Mouse (Mus musculus): Measurements from ENCODE around the gene Dnajb3. TPM values are rescaled to one million over a fixed set of nuclear protein-coding genes. Genes with fewer than 3 reads are reported as not detected.
A peak's percentile ranks its signal among the peaks of the same experiment; 100 is the strongest.

Dnajb3 gene
- polyA plus RNA-seq, 1 experiment from 2014 or later, result 8.5 TPM

DNA sequence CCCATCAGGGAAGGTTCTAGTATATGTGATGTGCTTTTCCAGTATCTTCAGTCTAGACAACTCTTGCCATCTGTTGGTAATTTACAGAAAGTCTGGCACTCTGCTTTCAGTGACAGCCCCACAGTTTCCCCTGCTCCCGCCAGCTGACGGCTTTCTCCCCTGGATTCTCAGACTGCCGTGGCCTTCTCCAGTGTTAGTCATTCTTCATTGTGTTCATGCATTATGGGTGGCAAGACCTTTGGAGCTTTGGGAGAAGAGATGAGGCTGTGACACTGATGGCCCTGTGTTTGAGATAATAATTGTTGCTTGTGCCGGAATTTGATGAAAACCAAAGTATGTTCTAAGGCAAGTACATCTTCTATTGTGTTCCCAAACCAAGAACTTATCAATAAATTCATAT lies 13.0 kb upstream of the Dnajb3 start:
- no peaks in the 10 kb centered on the region for H3K36me3 ChIP-seq (replicated peaks)
- WGBS, result 53% methylated on average over 4 of the region's 4 CpGs
- no peaks in the 10 kb centered on the region for H3K27me3 ChIP-seq (ENCODE audit: poor library complexity, severe bottlenecking)
- H3K9me3 ChIP-seq, result peaks cover 26% of the 10 kb centered on the region
- H3K4me1 ChIP-seq, result no peaks in the 10 kb centered on the region
- DNase-seq (ENCODE audit: extremely low spot score, low spot score), result peak; percentile 20
- H3K4me3 ChIP-seq, result no peak overlapping the region
- H3K27ac ChIP-seq, result no peak overlapping the region

DNA sequence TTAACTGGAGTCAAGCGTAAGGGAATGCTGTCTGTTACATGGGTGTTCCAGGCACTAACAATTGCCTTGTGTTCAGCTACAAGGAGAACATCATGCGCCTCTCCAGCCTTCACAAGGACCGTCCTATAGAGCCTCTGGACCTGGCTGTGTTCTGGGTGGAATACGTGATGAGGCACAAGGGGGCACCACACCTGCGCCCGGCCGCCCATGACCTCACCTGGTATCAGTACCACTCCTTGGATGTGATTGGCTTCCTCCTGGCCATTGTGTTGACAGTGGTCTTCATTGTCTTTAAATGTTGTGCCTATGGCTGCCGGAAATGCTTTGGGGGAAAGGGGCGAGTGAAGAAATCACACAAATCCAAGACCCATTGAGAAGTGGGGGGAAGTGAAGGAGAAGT lies 12.5 kb upstream of the Dnajb3 start:
- no peaks in the 10 kb centered on the region for H3K4me1 ChIP-seq
- peaks cover 32% of the 10 kb centered on the region for H3K9me3 ChIP-seq
- DNase-seq (ENCODE audit: extremely low spot score, low spot score), result peak; percentile 35
- H3K27me3 ChIP-seq (ENCODE audit: poor library complexity, severe bottlenecking), result no peaks in the 10 kb centered on the region
- 75% methylated on average over 9 of the region's 9 CpGs for WGBS
- H3K27ac ChIP-seq, result no peak overlapping the region
- H3K4me3 ChIP-seq, result no peak overlapping the region
- no peaks in the 10 kb centered on the region for H3K36me3 ChIP-seq (replicated peaks)

DNA sequence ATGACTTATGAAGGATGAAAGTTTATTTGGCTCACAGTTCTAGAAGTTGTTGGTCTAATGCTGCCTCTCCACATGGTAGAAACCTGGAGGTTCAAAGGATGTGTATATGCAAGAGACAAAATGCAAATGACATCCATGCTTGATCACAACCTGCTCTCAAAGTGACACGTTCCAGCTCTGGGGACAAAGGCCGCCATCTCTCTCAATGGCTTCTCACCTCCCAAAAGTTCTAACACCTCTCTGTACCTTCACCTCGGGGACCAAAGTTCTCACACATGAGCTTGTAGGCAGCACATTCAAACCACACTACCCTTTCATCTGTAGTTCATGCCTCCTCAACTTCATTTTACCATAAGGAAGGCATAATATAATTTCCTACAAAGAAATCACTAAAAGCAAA lies 12.0 kb upstream of the Dnajb3 start:
- WGBS, result 42% methylated on average over 3 of the region's 3 CpGs
- DNase-seq (ENCODE audit: extremely low spot score, low spot score), result peak; percentile 20
- no peaks in the 10 kb centered on the region for H3K4me1 ChIP-seq
- no peak overlapping the region for H3K27ac ChIP-seq
- no peak overlapping the region for H3K4me3 ChIP-seq
- H3K27me3 ChIP-seq (ENCODE audit: poor library complexity, severe bottlenecking), result no peaks in the 10 kb centered on the region
- no peaks in the 10 kb centered on the region for H3K36me3 ChIP-seq (replicated peaks)
- peaks cover 37% of the 10 kb centered on the region for H3K9me3 ChIP-seq

DNA sequence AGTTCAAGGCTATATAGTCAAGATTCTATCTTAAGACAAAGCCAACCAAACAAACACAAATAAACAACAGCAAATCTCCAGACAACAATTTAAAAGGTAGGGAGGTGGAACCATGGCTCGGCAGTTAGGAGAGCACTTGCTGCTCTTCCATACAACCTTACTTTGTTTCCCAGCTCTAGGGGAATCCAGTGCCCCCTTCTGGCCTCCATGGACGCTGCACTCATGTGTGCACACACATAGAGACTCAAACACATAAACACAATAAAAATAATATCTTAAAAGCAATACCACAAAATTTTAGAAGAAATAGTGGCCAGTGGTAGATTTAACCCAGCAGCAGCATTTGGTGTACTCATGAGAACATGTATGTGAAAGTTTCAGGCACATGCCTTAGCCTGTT lies 11.6 kb upstream of the Dnajb3 start:
- Histone ChIP-seq H3K4me1 (no peaks in the 10 kb centered on the region), H3K27me3 (ENCODE audit: poor library complexity, severe bottlenecking) (no peaks in the 10 kb centered on the region), H3K9me3 (peaks cover 41% of the 10 kb centered on the region), H3K27ac (no peak overlapping the region), H3K36me3 (replicated peaks) (no peaks in the 10 kb centered on the region), H3K4me3 (no peak overlapping the region)
- DNase-seq (ENCODE audit: extremely low spot score, low spot score), result peak; percentile 15
- 66% methylated on average over 2 of the region's 2 CpGs for WGBS

DNA sequence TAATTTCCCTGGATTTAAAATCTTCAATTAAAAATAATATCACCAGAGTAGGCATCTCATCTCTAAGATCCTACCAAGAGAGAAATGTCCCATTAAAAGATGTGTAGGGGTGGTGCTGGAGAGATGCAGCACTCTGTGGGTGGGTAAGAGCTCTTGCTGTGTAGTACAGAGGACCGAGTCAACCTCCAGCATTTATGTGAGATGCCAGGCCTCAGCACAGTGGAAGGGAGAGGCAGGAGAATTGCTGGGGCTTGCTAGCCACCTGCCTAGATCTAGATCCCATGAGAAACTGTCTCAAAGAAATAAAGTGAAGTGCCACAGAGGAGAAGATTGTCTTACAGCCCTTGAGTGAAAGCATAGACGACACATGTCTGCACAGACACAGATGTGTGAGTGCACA lies 11.0 kb upstream of the Dnajb3 start:
- Histone ChIP-seq H3K4me1 (no peaks in the 10 kb centered on the region), H3K4me3 (no peak overlapping the region), H3K27ac (no peak overlapping the region), H3K27me3 (ENCODE audit: poor library complexity, severe bottlenecking) (no peaks in the 10 kb centered on the region), H3K36me3 (replicated peaks) (no peaks in the 10 kb centered on the region), H3K9me3 (peaks cover 47% of the 10 kb centered on the region; the same call in 1 of the 2 replicates)
- peak; percentile 25 for DNase-seq (ENCODE audit: extremely low spot score, low spot score)
- WGBS, result 60% methylated on average over 2 of the region's 2 CpGs

DNA sequence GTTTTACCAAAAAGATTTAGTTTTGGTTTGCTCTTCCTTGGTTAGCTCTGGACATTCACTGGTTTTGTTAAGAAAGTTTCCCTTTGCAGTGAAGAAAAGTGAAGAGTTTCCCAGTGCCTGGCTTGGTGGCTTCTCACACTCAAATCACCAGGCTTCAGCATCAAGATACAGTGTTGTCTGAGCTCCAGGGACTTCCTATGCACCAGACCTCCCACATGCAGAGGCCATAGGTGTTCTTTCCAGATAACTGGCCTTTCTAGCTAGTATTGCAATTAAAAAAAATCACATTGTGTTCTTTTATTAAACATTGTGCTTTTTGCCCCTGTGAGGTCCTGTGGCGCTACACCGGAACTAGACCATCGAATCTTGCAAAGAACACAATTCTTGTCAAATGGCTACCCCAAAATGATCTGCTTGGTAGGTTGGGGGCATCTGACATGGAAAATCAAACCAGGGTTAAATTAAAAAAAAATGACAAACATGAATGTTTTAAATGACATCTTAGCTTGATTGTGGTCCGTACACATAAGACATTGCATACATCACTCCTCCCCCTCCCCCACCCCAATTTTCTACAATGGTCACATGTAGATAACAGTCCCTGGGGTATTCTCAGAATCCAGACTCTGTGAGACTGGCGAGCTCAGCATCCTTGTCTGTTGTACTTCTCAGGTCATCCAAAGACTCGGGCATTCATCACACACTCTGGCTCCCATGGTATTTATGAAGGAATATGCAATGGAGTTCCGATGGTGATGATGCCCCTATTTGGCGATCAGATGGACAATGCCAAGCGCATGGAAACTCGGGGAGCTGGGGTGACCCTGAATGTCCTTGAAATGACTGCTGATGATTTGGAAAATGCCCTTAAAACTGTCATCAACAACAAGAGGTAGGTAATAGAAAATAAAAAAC lies 10.1 kb upstream of the Dnajb3 start:
- DNase-seq (ENCODE audit: extremely low spot score, low spot score), result peak; percentile 30
- Histone ChIP-seq H3K36me3 (replicated peaks) (no peaks in the 10 kb centered on the region), H3K4me3 (no peak overlapping the region), H3K9me3 (peaks cover 51% of the 10 kb centered on the region; the same call in 1 of the 2 replicates), H3K4me1 (no peaks in the 10 kb centered on the region), H3K27ac (no peak overlapping the region), H3K27me3 (ENCODE audit: poor library complexity, severe bottlenecking) (no peaks in the 10 kb centered on the region)
- WGBS, result 73% methylated on average over 10 of the region's 10 CpGs

DNA sequence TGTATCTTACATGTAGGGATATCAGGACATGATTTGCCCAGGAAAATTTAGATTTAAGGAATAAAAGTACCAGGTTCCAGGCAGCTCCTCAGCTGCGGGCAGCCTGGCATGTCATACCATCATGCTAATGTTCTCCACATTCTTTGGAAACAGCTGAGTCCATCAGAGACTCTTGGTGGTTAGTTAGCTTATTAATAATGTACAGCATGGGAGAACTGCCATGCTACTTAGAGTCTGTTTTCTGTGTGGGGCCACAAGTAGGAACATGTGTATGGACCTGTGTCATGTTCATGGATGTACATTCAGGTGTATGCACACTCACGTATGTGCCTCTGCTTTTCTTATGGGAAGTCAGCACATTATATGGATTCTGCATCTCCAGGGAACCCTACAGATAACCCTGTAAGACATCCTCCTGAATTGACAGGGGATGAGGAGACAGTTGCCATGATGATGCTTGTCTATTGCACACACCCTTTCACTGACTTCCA lies 8.9 kb upstream of the Dnajb3 start:
- WGBS, result 81% methylated on average over 2 of the region's 2 CpGs
- H3K36me3 ChIP-seq (replicated peaks), result no peaks in the 10 kb centered on the region
- H3K9me3 ChIP-seq, result peaks cover 54% of the 10 kb centered on the region
- H3K4me1 ChIP-seq, result no peaks in the 10 kb centered on the region
- H3K27me3 ChIP-seq (ENCODE audit: poor library complexity, severe bottlenecking), result no peaks in the 10 kb centered on the region
- peak; percentile 14 for DNase-seq (ENCODE audit: extremely low spot score, low spot score)
- no peak overlapping the region for H3K4me3 ChIP-seq
- H3K27ac ChIP-seq, result no peak overlapping the region

DNA sequence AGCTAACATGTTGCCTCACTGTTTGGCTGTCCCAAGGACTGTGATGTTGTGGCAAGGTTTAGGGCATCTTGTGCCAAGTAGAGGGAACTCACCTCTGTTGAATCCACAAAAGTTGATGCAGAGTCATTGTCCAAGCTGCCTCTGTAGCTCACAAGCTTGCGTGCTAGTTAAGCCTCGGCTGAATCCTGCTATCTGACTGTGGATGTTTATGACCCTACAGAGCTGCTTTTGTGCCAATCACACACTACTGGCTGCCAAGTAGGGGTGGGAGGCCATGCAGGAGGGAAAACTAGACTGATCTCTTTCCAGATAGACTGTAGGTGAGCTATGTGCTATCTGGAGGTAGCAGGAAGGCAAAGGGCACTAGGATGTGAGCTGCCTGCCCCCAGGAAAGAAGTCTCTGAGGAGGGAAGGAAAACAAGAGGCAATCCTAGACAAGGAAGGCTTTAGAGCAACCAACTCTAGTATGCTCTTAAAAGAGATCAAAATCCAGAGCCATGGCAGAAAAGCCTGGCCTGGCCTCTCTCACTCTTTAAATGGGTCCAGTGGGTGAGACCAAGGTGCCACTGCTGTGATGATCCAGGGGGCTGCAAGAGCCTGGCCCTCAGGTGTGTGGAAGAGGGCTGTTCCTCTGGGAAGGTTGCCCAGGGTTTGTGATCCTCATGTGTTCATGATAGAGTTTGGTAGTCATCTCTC lies 8.3 kb upstream of the Dnajb3 start:
- no peaks in the 10 kb centered on the region for H3K36me3 ChIP-seq (replicated peaks)
- WGBS, result 88% methylated on average over 2 of the region's 2 CpGs
- DNase-seq (ENCODE audit: extremely low spot score, low spot score), result peak; percentile 21

DNA sequence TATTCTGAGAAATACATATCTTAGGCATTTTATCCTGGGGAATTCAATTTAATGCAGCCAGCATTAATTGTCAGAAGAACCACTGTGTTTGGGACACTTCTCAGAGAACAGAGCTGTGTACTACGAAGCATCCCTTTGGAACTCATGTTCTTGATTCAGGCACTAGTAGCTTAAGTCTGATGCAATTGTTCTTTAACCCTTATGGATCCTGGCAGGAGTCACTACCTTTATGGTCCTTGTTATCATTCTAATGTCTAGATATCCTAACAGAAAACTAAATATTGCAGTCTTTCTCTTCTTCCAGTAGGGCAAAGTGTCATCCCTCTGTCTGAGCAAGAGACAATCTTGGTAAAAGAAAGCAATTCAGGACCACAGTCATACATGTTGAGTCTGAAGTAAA lies 7.5 kb upstream of the Dnajb3 start:
- WGBS, result 83% methylated on average over 1 of the region's 1 CpGs
- no peak for DNase-seq (ENCODE audit: extremely low spot score, low spot score)

More for the DNA sequence above, 8.3 kb upstream of the Dnajb3 start:
- H3K27me3 ChIP-seq (ENCODE audit: poor library complexity, severe bottlenecking), result no peaks in the 10 kb centered on the region
- no peak overlapping the region for H3K4me3 ChIP-seq
- no peak overlapping the region for H3K27ac ChIP-seq
- peaks cover 54% of the 10 kb centered on the region for H3K9me3 ChIP-seq
- no peaks in the 10 kb centered on the region for H3K4me1 ChIP-seq

DNA sequence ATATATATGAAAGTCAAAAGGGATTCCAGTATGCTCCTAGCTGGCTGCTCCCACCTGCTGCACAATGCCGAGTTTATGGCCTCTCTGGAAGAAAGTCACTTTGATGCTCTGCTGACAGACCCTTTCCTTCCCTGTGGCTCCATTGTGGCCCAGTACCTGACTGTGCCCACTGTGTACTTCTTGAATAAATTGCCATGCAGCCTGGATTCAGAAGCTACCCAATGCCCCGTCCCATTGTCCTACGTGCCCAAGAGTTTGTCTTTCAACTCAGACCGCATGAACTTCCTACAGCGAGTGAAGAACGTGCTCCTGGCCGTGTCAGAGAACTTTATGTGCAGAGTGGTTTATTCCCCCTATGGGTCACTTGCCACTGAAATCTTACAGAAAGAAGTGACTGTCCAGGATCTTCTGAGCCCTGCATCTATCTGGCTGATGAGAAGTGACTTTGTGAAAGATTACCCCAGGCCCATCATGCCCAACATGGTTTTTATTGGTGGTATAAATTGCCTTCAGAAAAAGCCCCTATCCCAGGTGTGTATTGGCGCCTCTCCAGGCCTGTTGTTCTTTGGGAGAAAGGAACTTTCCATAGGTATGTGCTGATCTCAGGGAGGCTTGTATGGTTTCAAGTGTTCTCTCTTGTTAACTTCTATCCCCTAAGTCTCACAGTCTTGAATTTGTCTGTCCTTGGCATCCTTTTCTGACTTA lies 6.9 kb upstream of the Dnajb3 start:
- 63% methylated on average over 8 of the region's 8 CpGs for WGBS
- peaks cover 54% of the 10 kb centered on the region for H3K9me3 ChIP-seq

More for the DNA sequence above, 7.5 kb upstream of the Dnajb3 start:
- Histone ChIP-seq H3K4me1 (no peaks in the 10 kb centered on the region), H3K9me3 (peaks cover 54% of the 10 kb centered on the region), H3K4me3 (no peak overlapping the region), H3K27me3 (ENCODE audit: poor library complexity, severe bottlenecking) (no peaks in the 10 kb centered on the region), H3K36me3 (replicated peaks) (no peaks in the 10 kb centered on the region), H3K27ac (no peak overlapping the region)

DNA sequence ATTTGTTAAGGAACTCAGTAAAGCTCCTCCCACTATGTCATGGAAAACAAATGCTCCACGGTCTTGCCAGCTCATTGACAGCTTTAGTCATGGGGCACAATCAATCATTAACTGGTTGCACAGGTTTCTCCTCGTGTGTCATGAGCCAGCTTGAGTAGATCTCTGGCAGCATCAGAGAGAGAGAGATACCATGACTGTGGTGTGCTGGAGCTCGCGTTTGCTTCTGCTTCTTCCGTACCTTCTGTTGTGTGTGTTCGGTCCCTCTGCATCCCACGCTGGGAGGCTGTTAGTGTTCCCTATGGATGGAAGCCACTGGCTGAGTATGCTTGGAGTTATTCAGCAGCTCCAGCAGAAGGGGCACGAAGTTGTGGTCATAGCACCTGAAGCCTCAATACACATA lies 6.2 kb upstream of the Dnajb3 start, which contains the start of gene Ugt1a1:
TSS of gene Ugt1a1 (plus strand) at position 148 of the 400 bp plus-strand sequence.
- peaks cover 4% of the 10 kb centered on the region for H3K27me3 ChIP-seq (ENCODE audit: poor library complexity, severe bottlenecking)
- H3K36me3 ChIP-seq (replicated peaks), result no peaks in the 10 kb centered on the region
- peaks cover 54% of the 10 kb centered on the region for H3K9me3 ChIP-seq
- H3K4me3 ChIP-seq, result no peak within 1 kb of the TSS
- 70% methylated on average over 8 of the region's 8 CpGs for WGBS
- peak; percentile 26 for DNase-seq (ENCODE audit: extremely low spot score, low spot score)
- no peaks in the 10 kb centered on the region for H3K4me1 ChIP-seq
- no peak within 1 kb of the TSS for H3K27ac ChIP-seq

More for the DNA sequence above, 6.9 kb upstream of the Dnajb3 start:
- Histone ChIP-seq H3K4me1 (no peaks in the 10 kb centered on the region), H3K27ac (no peak overlapping the region), H3K27me3 (ENCODE audit: poor library complexity, severe bottlenecking) (no peaks in the 10 kb centered on the region), H3K36me3 (replicated peaks) (no peaks in the 10 kb centered on the region), H3K4me3 (no peak overlapping the region)
- DNase-seq (ENCODE audit: extremely low spot score, low spot score), result peak; percentile 31

DNA sequence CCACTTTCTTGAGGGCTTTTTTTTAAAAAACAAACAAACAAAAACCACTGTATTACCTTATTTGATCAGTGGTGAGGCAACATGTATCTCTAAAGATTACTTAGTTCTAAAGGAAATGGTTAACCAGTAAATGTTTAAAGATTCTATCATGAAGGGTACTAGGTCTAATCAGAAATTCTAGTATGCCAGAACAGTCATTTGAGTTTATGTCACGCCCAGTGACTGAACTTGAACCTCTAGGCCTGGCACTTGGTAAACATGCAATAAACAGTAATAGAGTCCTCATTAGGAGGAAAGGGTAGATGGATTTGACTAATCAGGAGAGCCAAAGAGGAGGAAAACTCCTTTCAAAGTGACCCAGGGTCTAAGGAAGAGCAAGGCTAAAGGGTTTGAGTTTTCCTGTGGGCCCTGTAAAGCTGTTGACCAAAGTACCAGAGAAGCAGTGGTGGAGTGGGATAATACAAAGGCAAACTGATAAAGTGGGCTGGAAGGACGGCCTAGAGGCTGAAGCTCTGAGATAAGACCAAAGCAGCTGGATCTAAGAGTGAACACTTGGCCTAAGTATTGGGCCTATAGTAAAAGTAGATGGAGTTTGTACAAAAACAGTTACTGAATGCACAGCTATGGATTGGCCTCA lies 1.4 kb upstream of the Dnajb3 start:
- no peaks in the 10 kb centered on the region; the same call in none of the 2 replicates for H3K36me3 ChIP-seq (replicated peaks)
- DNase-seq (ENCODE audit: extremely low spot score, low spot score), result no peak
- H3K9me3 ChIP-seq, result peaks cover 35% of the 10 kb centered on the region
- WGBS, result 81% methylated on average over 2 of the region's 2 CpGs
- H3K27me3 ChIP-seq (ENCODE audit: poor library complexity, severe bottlenecking), result peaks cover 26% of the 10 kb centered on the region
- H3K4me1 ChIP-seq, result peaks cover 11% of the 10 kb centered on the region
- no peak overlapping the region for H3K4me3 ChIP-seq
- H3K27ac ChIP-seq, result no peak overlapping the region
